Mouse (Mus musculus): ENCODE measurements around the gene Catip.

- no peak for TF ChIP-seq CTCF (IDR thresholded peaks at IDR 0.05; ENCODE audit: insufficient read depth, low read length)
- TF ChIP-seq POLR2A (IDR thresholded peaks at IDR 0.05; ENCODE audit: borderline replicate concordance, extremely low read depth, low read depth, low read length) = no peak
These were observed 8.3 kb upstream of the Catip start for GRCm38 (mm10) chr1:74353453-74354229.

Data from lung, adult 2 months (tissue).